Mouse (Mus musculus) ES-Bruce4 (cell line): ENCODE data around the gene Plxnb2.

ENCODE experiments used
- CTCF ChIP-seq: IDR thresholded peaks from one replicate; pipeline ENCODE4 v1.8.1; 2011; ENCODE audit warnings: low read depth, low read length
- EP300 ChIP-seq: IDR thresholded peaks from 2 replicates; pipeline ENCODE4 v1.6.1; 2011; ENCODE audit warnings: low read depth, low read length; ENCODE audit not compliant: insufficient read depth
- POLR2A ChIP-seq: IDR thresholded peaks from one replicate; pipeline ENCODE4 v1.8.1; 2011; ENCODE audit warnings: low read length; ENCODE audit not compliant: insufficient read depth

DNA sequence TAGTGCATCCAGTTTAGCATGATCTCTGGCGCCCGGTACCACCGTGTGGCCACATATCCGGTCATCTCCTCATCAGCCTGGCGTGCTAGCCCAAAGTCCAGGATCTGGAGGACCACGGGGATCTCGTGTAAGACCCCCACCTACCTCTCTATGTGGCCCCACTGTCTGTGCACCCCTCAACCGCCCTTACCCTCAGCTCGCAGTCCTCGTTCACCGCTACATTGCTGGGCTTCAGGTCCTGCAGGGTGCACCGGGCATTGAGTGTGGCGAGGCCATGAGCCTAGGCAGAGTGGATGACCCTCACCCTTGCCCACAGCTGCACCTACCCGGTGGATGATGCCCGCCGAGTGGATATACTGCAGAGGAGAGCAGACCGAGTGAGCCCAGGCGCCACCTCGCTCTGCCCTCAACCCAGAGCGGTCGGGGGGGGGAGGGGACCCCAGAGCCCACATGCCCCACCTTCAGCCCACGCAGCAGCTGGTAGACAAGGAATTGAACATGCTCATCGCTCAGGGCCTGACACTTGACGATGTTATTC is 34.7 kb downstream of the Plxnb2 start:
- no peak for TF ChIP-seq EP300
- no peak for TF ChIP-seq CTCF
- no peak for TF ChIP-seq POLR2A
